Mouse (Mus musculus) lung, embryonic 15.5 days (tissue): ENCODE results near the gene Gm20661. TPM values are rescaled to one million over a fixed set of nuclear protein-coding genes. Genes with fewer than 3 reads are reported as not detected.

Experiments
- polyA plus RNA-seq: library from polyadenylated mRNA; unstranded; fragments of >200 nt; fragmentation: Nextera tagmentation; extraction: Ambion mirVana; gene quantifications from 2 replicates; pipeline ENCODE4 v1.2.1, GENCODE M21; 2015

Gene Gm20661
- polyA plus RNA-seq, 1 experiment from 2014 or later, result 3.6 TPM

Other genes with a start within 250 kb of the Gm20661 start
- gene Rbm5, start 212.1 kb upstream of the Gm20661 start, polyA plus RNA-seq, result 188 and 202 TPM in 2 replicates
- gene Rbm6, start 109.8 kb upstream of the Gm20661 start, polyA plus RNA-seq, result 68.7 and 74.0 TPM in 2 replicates
- gene Mon1a, start 94.9 kb upstream of the Gm20661 start, polyA plus RNA-seq, result 11.0 and 12.6 TPM in 2 replicates
- 4.4 TPM in 2 replicates for gene Mst1r, start 76.2 kb upstream of the Gm20661 start, polyA plus RNA-seq
- gene Actl11, start 54.6 kb upstream of the Gm20661 start, polyA plus RNA-seq, result not detected in 2 replicates
- 2.8 and 3.1 TPM in 2 replicates for gene Camkv, start 47.4 kb upstream of the Gm20661 start, polyA plus RNA-seq
- gene Traip, start 32.9 kb upstream of the Gm20661 start, polyA plus RNA-seq, result 26.8 and 31.5 TPM in 2 replicates
- gene Uba7, start 7.6 kb upstream of the Gm20661 start, polyA plus RNA-seq, result 22.3 and 22.8 TPM in 2 replicates
- gene Inka1, start 2.8 kb downstream of the Gm20661 start, polyA plus RNA-seq, result 68.7 and 76.6 TPM in 2 replicates
- 5.2 and 6.1 TPM in 2 replicates for gene Cdhr4, start 9.4 kb downstream of the Gm20661 start, polyA plus RNA-seq
- 0.44 and 0.72 TPM in 2 replicates for gene Gm20662, start 13.3 kb downstream of the Gm20661 start, polyA plus RNA-seq
- 49.4 and 53.7 TPM in 2 replicates for gene Ip6k1, start 19.4 kb downstream of the Gm20661 start, polyA plus RNA-seq
- 28.6 and 30.9 TPM in 2 replicates for gene Gmppb, start 66.2 kb downstream of the Gm20661 start, polyA plus RNA-seq
- 2.5 and 2.9 TPM in 2 replicates for gene Amigo3, start 70.1 kb downstream of the Gm20661 start, polyA plus RNA-seq
- gene Mst1, start 97.4 kb downstream of the Gm20661 start, polyA plus RNA-seq, result 0.25 and 0.35 TPM in 2 replicates
- gene Rnf123, start 100.3 kb downstream of the Gm20661 start, polyA plus RNA-seq, result 22.3 and 28.4 TPM in 2 replicates
- gene Apeh, start 111.5 kb downstream of the Gm20661 start, polyA plus RNA-seq, result 57.8 and 59.1 TPM in 2 replicates
- 0.19 and 0.34 TPM in 2 replicates for gene Bsn, start 207.3 kb downstream of the Gm20661 start, polyA plus RNA-seq